Mouse (Mus musculus) hindbrain, postnatal 0 days (tissue): Measurements from ENCODE around the gene Tfap2d. TPM values are rescaled to one million over a fixed set of nuclear protein-coding genes. Genes with fewer than 3 reads are reported as not detected.

Experiments used
- ATAC-seq: fragments of 200-750 bp; cut with Nextera tagmentation; 2 replicates; pipeline ENCODE4 v1.8.0; 2017; ENCODE audit warnings: mild to moderate bottlenecking, moderate TSS enrichment, moderate library complexity
- DNase-seq: peaks from one replicate; pipeline ENCODE4 v3.0.0-alpha.2; 2015; ENCODE audit warnings: low spot score
- H3K27ac ChIP-seq: fragments of 300-500 bp; sonication (generic); 2 replicates; pipeline ENCODE4 v1.5.1; 2014; ENCODE audit warnings: mild to moderate bottlenecking
- H3K27me3 ChIP-seq: fragments of 300-500 bp; sonication (generic); 2 replicates; pipeline ENCODE4 v1.6.1; 2014; ENCODE audit warnings: low read length, mixed read lengths; ENCODE audit not compliant: insufficient read depth
- H3K36me3 ChIP-seq: fragments of 300-500 bp; sonication (generic); 2 replicates; pipeline ENCODE4 v1.6.1; 2014; ENCODE audit warnings: low read length, mixed read lengths; ENCODE audit not compliant: insufficient read depth
- H3K4me1 ChIP-seq: fragments of 300-500 bp; sonication (generic); 2 replicates; pipeline ENCODE4 v1.6.1; 2014; ENCODE audit warnings: antibody characterized with exemption, low read length, mixed read lengths; ENCODE audit not compliant: insufficient read depth
- H3K4me2 ChIP-seq: fragments of 300-500 bp; sonication (generic); 2 replicates; pipeline ENCODE4 v1.6.1; 2014; ENCODE audit warnings: low read depth, mild to moderate bottlenecking, low read length, moderate library complexity, mixed read lengths
- H3K4me3 ChIP-seq: fragments of 300-500 bp; sonication (generic); 2 replicates; pipeline ENCODE4 v1.5.1; 2014; ENCODE audit warnings: low read length
- H3K9ac ChIP-seq: fragments of 300-500 bp; sonication (generic); replicated peaks from 2 replicates; pipeline ENCODE4 v1.6.1; 2014; ENCODE audit warnings: mild to moderate bottlenecking, low read length, moderate library complexity, mixed read lengths
- H3K9me3 ChIP-seq: fragments of 300-500 bp; sonication (generic); 2 replicates; pipeline ENCODE4 v1.6.1; 2016; ENCODE audit warnings: low read length, mixed read lengths
- CTCF ChIP-seq: IDR thresholded peaks from 2 replicates; pipeline ENCODE4 v1.5.1; 2016; ENCODE audit warnings: antibody characterized with exemption, control low read depth, low read depth
- WGBS: fragments of 180-500 bp; shearing (Covaris S2); extraction: QIAGEN DNeasy Blood & Tissue Kit; methylation state at CpG from one replicate; pipeline ENCODE4 v1.1.7; 2014; 5-methylcytosine and 5-hydroxymethylcytosine counted together
- polyA plus RNA-seq: library from polyadenylated mRNA; unstranded; fragments of >200 nt; fragmentation: Nextera tagmentation; extraction: Ambion mirVana; gene quantifications from 2 replicates; pipeline ENCODE4 v1.2.1, GENCODE M21; 2015
- total RNA-seq: library from RNA; depleted of rRNA; stranded (reverse); fragments of >200 nt; gene quantifications from 2 replicates; pipeline ENCODE4 v1.2.3, GENCODE M21; 2014; rRNA removed

Gene Tfap2d
- total and polyA plus RNA-seq, 2 experiments from 2014 or later: 2.4 to 7.1 TPM

DNA sequence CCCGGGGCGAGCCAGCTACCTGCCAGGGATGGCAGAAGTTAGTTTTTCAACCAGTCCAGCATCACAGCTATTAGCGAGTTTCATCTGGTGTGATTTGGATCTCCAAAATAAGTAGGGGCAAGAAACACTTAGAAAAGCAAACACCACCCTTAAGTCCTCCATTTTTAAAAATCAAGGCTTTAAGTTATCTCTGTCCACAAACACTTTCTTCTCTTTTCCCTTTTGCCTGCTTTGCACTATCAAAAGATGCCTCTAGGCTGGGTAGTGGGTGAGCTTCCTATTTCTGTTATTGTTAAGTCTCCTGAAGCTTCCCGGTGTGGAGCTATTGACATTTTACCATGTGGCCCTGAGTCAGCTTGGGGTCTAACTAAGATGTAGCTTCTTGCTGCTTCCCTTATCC, 110.3 kb downstream of the Tfap2d start:
- no peak for ATAC-seq
- H3K27ac ChIP-seq: no peak overlapping the region
- peaks cover 78% of the 10 kb centered on the region for H3K27me3 ChIP-seq
- peak overlapping the region; percentile 24; the same call in 1 of the 2 replicates for H3K4me2 ChIP-seq
- H3K4me3 ChIP-seq: peak overlapping the region; percentile 16
- 5% methylated on average over 4 of the region's 4 CpGs for WGBS
- H3K9ac ChIP-seq: no peak overlapping the region
- no peaks in the 10 kb centered on the region for H3K9me3 ChIP-seq
- no peak for TF ChIP-seq CTCF
- peak; percentile 1 for DNase-seq
- no peaks in the 10 kb centered on the region for H3K4me1 ChIP-seq
- H3K36me3 ChIP-seq: no peaks in the 10 kb centered on the region

DNA sequence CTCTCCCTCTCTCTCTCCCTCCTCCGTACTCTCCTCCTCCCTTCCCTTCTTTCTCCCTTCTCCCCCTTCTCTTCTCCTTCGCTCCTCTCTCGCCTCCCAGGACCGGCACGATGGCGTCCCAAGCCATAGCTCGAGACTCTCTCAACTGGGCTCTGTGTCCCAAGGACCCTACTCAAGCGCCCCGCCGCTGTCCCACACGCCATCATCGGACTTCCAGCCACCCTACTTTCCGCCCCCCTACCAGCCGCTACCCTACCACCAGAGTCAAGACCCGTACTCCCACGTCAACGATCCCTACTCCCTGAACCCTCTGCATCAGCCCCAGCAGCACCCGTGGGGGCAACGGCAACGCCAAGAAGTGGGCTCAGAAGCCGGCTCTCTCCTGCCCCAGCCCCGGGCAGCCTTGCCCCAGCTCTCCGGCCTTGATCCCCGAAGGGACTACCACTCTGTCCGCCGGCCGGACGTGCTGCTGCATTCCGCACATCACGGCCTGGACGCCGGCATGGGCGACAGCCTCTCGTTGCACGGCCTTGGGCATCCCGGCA, 111.1 kb downstream of the Tfap2d start:
- H3K27ac ChIP-seq: peak overlapping the region; percentile 20; the same call in 1 of the 2 replicates
- H3K4me3 ChIP-seq: peak overlapping the region; percentile 29
- no peaks in the 10 kb centered on the region for H3K36me3 ChIP-seq
- DNase-seq: no peak
- TF ChIP-seq CTCF: no peak
- H3K9me3 ChIP-seq: no peaks in the 10 kb centered on the region
- no peak for ATAC-seq
- H3K27me3 ChIP-seq: peaks cover 80% of the 10 kb centered on the region
- WGBS: 2% methylated on average over 36 of the region's 36 CpGs
- H3K4me2 ChIP-seq: peak overlapping the region; percentile 30
- H3K9ac ChIP-seq: no peak overlapping the region; the same call in 1 of the 2 replicates
- H3K4me1 ChIP-seq: no peaks in the 10 kb centered on the region

Other genes with a start within 250 kb of the Tfap2d start
- 35.3 and 36.5 TPM in 2 replicates for gene Tfap2b, start 105.9 kb downstream of the Tfap2d start, total RNA-seq
- 48.7 and 50.4 TPM in 2 replicates for gene Tfap2b, start 105.9 kb downstream of the Tfap2d start, polyA plus RNA-seq